Mouse (Mus musculus) bone marrow, adult 2 months (tissue): ENCODE data around the gene Aak1.

ENCODE experiments used
- CTCF ChIP-seq: fragments of 200-500 bp; IDR thresholded peaks from 2 replicates; pipeline ENCODE4 v1.5.1; 2011; ENCODE audit warnings: low read length, control low read depth; ENCODE audit not compliant: control insufficient read depth, insufficient read depth
- POLR2A ChIP-seq: fragments of 200-500 bp; IDR thresholded peaks from 2 replicates; pipeline ENCODE4 v1.6.1; 2011; ENCODE audit warnings: low read depth, mild to moderate bottlenecking, control low read depth, low read length, borderline replicate concordance; ENCODE audit not compliant: control insufficient read depth

GRCm38 (mm10) chr6:86992349-86992748, 143.0 kb downstream of the Aak1 start:
- TF ChIP-seq CTCF (no peak), POLR2A (no peak)
